Mouse (Mus musculus) liver, embryonic 14.5 days (tissue): Measurements from ENCODE around the gene Acin1. TPM values are rescaled to one million over a fixed set of nuclear protein-coding genes. Genes with fewer than 3 reads are reported as not detected.
"Not testable (repeated sequence)": the region's sequence is repeated elsewhere in the genome, so short reads cannot be mapped to it uniquely, and the experiment has no call there.

Experiments
- ATAC-seq: fragments of 200-750 bp; cut with Nextera tagmentation; 2 replicates; pipeline ENCODE4 v1.8.0; 2017; ENCODE audit warnings: moderate number of reproducible peaks, mild to moderate bottlenecking, moderate library complexity; ENCODE audit not compliant: insufficient read depth
- DNase-seq, 3 experiments: peaks; one replicate each; pipeline ENCODE4 v3.0.0-alpha.2; 2012 to 2013; ENCODE audit warnings: low read depth in 3 of 3, low spot score in 3 of 3
- H3K27ac ChIP-seq: fragments of 300-500 bp; sonication (generic); 2 replicates; pipeline ENCODE4 v1.5.1; 2014; ENCODE audit warnings: moderate library complexity, mild to moderate bottlenecking, control low read depth, inconsistent platforms
- H3K27me3 ChIP-seq: fragments of 300-500 bp; sonication (generic); 2 replicates; pipeline ENCODE4 v1.6.1; 2014; ENCODE audit warnings: mild to moderate bottlenecking, low read length, moderate library complexity; ENCODE audit not compliant: control insufficient read depth, insufficient read depth
- H3K36me3 ChIP-seq: fragments of 300-500 bp; sonication (generic); replicated peaks from 2 replicates; pipeline ENCODE4 v1.6.1; 2014; ENCODE audit warnings: low read depth; ENCODE audit not compliant: control insufficient read depth, insufficient read depth
- H3K4me1 ChIP-seq, 2 experiments: fragments of 200-500 bp in 1 of 2; fragments of 300-500 bp in 1 of 2; sonication (generic) in 1 of 2; replicated peaks; 2 replicates each; pipeline ENCODE4 v1.6.1; 2012 to 2014; ENCODE audit warnings: antibody characterized with exemption in 1 of 2, inconsistent platforms in 1 of 2, low read length in 1 of 2; ENCODE audit not compliant: control insufficient read depth in 2 of 2, insufficient read depth in 2 of 2
- H3K4me2 ChIP-seq: fragments of 300-500 bp; sonication (generic); 2 replicates; pipeline ENCODE4 v1.6.1; 2014; ENCODE audit warnings: low read depth, mild to moderate bottlenecking, control low read depth, moderate library complexity
- H3K4me3 ChIP-seq, 2 experiments: fragments of 200-500 bp in 1 of 2; fragments of 300-500 bp in 1 of 2; sonication (generic) in 1 of 2; 2 replicates each; pipeline ENCODE4 v1.5.1; 2012 to 2014; ENCODE audit warnings: low read depth in 2 of 2, low read length in 2 of 2, mild to moderate bottlenecking in 2 of 2, control low read depth in 1 of 2, inconsistent platforms in 1 of 2, moderate library complexity in 1 of 2; ENCODE audit not compliant: insufficient read depth in 1 of 2
- H3K9ac ChIP-seq: fragments of 300-500 bp; sonication (generic); replicated peaks from 2 replicates; pipeline ENCODE4 v1.6.1; 2014; ENCODE audit warnings: mild to moderate bottlenecking, control low read depth, moderate library complexity
- H3K9me3 ChIP-seq: fragments of 300-500 bp; sonication (generic); 2 replicates; pipeline ENCODE4 v1.6.1; 2016; ENCODE audit warnings: low read length, mixed read lengths; ENCODE audit not compliant: control insufficient read depth
- CTCF ChIP-seq: IDR thresholded peaks from 2 replicates; pipeline ENCODE4 v1.5.1; 2016; ENCODE audit warnings: antibody characterized with exemption, low read depth, control low read depth
- EP300 ChIP-seq: IDR thresholded peaks from 2 replicates; pipeline ENCODE4 v1.6.1; 2016; ENCODE audit warnings: antibody characterized with exemption, low read depth
- WGBS: fragments of 180-500 bp; shearing (Covaris S2); extraction: QIAGEN DNeasy Blood & Tissue Kit; methylation state at CpG from one replicate; pipeline ENCODE4 v1.1.7; 2014; ENCODE audit not compliant: insufficient replicate concordance; 5-methylcytosine and 5-hydroxymethylcytosine counted together
- polyA plus RNA-seq, 2 experiments: library from polyadenylated mRNA; depleted of rRNA in 1 of 2; stranded (reverse) in 1 of 2; unstranded in 1 of 2; fragments of >200 nt; fragmentation: Nextera tagmentation in 1 of 2; extraction: Ambion mirVana in 1 of 2; gene quantifications; 2 replicates each; pipeline versions ENCODE4 v1.2.1 to v1.2.3; 2012 to 2014

Acin1 gene
- polyA plus RNA-seq, 2 experiments: 43.2 to 64.5 TPM

- Histone ChIP-seq H3K27ac (peak overlapping the region; percentile 65), H3K27me3 (no peaks in the 10 kb centered on the region), H3K9ac (peak overlapping the region; percentile 91), H3K4me2 (peak overlapping the region; percentile 86), H3K9me3 (no peaks in the 10 kb centered on the region), H3K36me3 (peaks cover 15% of the 10 kb centered on the region), H3K4me1 (peaks cover 3 to 6% of the 10 kb centered on the region in 2 experiments), H3K4me3 (peak overlapping the region; percentile 79 to 90)
- under 1% methylated on average over 38 of the region's 38 CpGs for WGBS
- TF ChIP-seq CTCF (peak; percentile 53), EP300 (no peak)
- DNase-seq (peak in 1 of 3 experiments; percentile 47), ATAC-seq (peak; percentile 55)
Measured at GRCm38 (mm10) chr14:54617152-54617896, 69.4 kb downstream of the Acin1 start.

GRCm38 (mm10) chr14:54616226-54616825 is 70.4 kb downstream of the Acin1 start:
- DNase-seq: no peak
- ATAC-seq: no peak
- TF ChIP-seq EP300: no peak
- no peak for TF ChIP-seq CTCF
- H3K9me3 ChIP-seq: no peaks in the 10 kb centered on the region
- H3K27me3 ChIP-seq: no peaks in the 10 kb centered on the region
- no peak overlapping the region for H3K4me3 ChIP-seq
- H3K4me1 ChIP-seq: peaks cover 3 to 6% of the 10 kb centered on the region in 2 experiments
- no peak overlapping the region for H3K27ac ChIP-seq
- H3K4me2 ChIP-seq: peak overlapping the region; percentile 86
- H3K9ac ChIP-seq: no peak overlapping the region
- peaks cover 15% of the 10 kb centered on the region for H3K36me3 ChIP-seq
- 83% methylated on average over 16 of the region's 16 CpGs for WGBS

GRCm38 (mm10) chr14:54614130-54614529 is 72.6 kb downstream of the Acin1 start:
- not testable (repeated sequence) for H3K4me2 ChIP-seq, H3K9me3 ChIP-seq, H3K9ac ChIP-seq, H3K27ac ChIP-seq, DNase-seq, H3K4me3 ChIP-seq, H3K4me1 ChIP-seq, ATAC-seq, H3K27me3 ChIP-seq
- 79% methylated on average over 15 of the region's 16 CpGs for WGBS
- H3K36me3 ChIP-seq: peaks cover 15% of the 10 kb centered on the region

GRCm38 (mm10) chr14:54610648-54611047 is 76.1 kb downstream of the Acin1 start:
- peaks cover 15% of the 10 kb centered on the region for H3K36me3 ChIP-seq
- H3K9me3 ChIP-seq: no peaks in the 10 kb centered on the region
- no peak overlapping the region for H3K4me3 ChIP-seq
- no peak overlapping the region for H3K27ac ChIP-seq
- H3K4me1 ChIP-seq: peaks cover 0 to 5% of the 10 kb centered on the region in 2 experiments; a peak in 2 of 4 replicates
- ATAC-seq (no peak), DNase-seq (no peak)
- H3K4me2 ChIP-seq: no peak overlapping the region
- H3K9ac ChIP-seq: no peak overlapping the region
- H3K27me3 ChIP-seq: no peaks in the 10 kb centered on the region
- TF ChIP-seq CTCF (no peak), EP300 (no peak)
- 74% methylated on average over 6 of the region's 6 CpGs for WGBS

GRCm38 (mm10) chr14:54609962-54610361 is 76.8 kb downstream of the Acin1 start:
- H3K4me1 ChIP-seq: peaks cover 5 to 8% of the 10 kb centered on the region in 2 experiments
- H3K27ac ChIP-seq: no peak overlapping the region
- no peaks in the 10 kb centered on the region for H3K9me3 ChIP-seq
- H3K27me3 ChIP-seq: no peaks in the 10 kb centered on the region
- 39% methylated on average over 4 of the region's 4 CpGs for WGBS
- no peak for DNase-seq
- no peak for ATAC-seq
- H3K4me2 ChIP-seq: no peak overlapping the region
- no peak overlapping the region for H3K4me3 ChIP-seq
- TF ChIP-seq EP300 (no peak), CTCF (peak; percentile 79)
- H3K9ac ChIP-seq: no peak overlapping the region
- peaks cover 10% of the 10 kb centered on the region for H3K36me3 ChIP-seq
